Mouse (Mus musculus): ENCODE measurements at regions not wholly inside any gene's neighbourhood (a gene's known extent, or its start where the extent isn't known, plus 50 kb on each side); places are given as distances from the start of the nearest gene placed in this dataset.

- Histone ChIP-seq H3K27ac (0 out of 2 replicates have a peak overlapping the region, but pooled peaks have one; percentile 1), H3K9ac (no peak overlapping the region), H3K4me2 (no peak overlapping the region), H3K4me1 (peaks cover 33% of the 10 kb centered on the region), H3K9me3 (no peaks in the 10 kb centered on the region), H3K4me3 (replicated peaks) (no peak overlapping the region), H3K27me3 (no peaks in the 10 kb centered on the region), H3K36me3 (replicated peaks) (peaks cover 13% of the 10 kb centered on the region)
- 52% methylated on average over 6 of the region's 6 CpGs for WGBS
- no peak for ATAC-seq (ENCODE audit: low FRiP score)
Observed at GRCm38 (mm10) chr9:41391591-41392320, 230.3 kb upstream of the Ubash3b start.

DNA sequence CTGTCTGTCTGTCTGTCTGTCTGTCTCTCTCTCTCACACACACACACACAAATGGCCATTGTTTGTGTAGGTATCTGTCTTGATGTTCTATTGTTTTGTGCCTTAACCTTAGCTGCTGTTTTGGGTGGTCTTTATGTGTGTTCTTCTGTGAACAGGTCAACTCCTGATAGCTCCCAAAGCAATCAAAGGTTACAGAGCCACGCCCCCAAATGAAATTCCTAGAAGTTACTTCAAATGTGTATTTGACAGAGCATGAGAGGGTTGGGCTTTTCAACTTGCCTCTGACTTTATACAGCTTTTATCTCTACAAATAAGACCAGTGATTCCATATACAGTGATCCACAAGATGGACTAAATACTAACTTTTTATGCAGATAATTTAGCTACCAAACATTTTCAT, 217.8 kb upstream of the Ubash3b start:
- H3K9me3 ChIP-seq, result no peaks in the 10 kb centered on the region
- ATAC-seq (ENCODE audit: low FRiP score), result no peak
- peak overlapping the region; percentile 68 for H3K4me2 ChIP-seq
- peak overlapping the region; percentile 20 for H3K4me3 ChIP-seq (replicated peaks)
- no peaks in the 10 kb centered on the region for H3K27me3 ChIP-seq
- no peaks in the 10 kb centered on the region for H3K36me3 ChIP-seq (replicated peaks)
- H3K4me1 ChIP-seq, result peaks cover 69% of the 10 kb centered on the region
- H3K9ac ChIP-seq, result peak overlapping the region; percentile 55; the same call in 1 of the 2 replicates
- 69% methylated on average over 1 of the region's 1 CpGs for WGBS
- peak overlapping the region; percentile 96 for H3K27ac ChIP-seq

- Histone ChIP-seq H3K36me3 (replicated peaks) (no peaks in the 10 kb centered on the region), H3K9ac (peak overlapping the region; percentile 55), H3K4me2 (peak overlapping the region; percentile 68), H3K4me3 (replicated peaks) (peak overlapping the region; percentile 20), H3K27me3 (no peaks in the 10 kb centered on the region), H3K9me3 (no peaks in the 10 kb centered on the region), H3K4me1 (peaks cover 67% of the 10 kb centered on the region), H3K27ac (peak overlapping the region; percentile 96)
- peak; percentile 60 for ATAC-seq (ENCODE audit: low FRiP score)
- WGBS, result 8% methylated on average over 10 of the region's 10 CpGs
Observed at GRCm38 (mm10) chr9:41378627-41379231, 217.2 kb upstream of the Ubash3b start.

DNA sequence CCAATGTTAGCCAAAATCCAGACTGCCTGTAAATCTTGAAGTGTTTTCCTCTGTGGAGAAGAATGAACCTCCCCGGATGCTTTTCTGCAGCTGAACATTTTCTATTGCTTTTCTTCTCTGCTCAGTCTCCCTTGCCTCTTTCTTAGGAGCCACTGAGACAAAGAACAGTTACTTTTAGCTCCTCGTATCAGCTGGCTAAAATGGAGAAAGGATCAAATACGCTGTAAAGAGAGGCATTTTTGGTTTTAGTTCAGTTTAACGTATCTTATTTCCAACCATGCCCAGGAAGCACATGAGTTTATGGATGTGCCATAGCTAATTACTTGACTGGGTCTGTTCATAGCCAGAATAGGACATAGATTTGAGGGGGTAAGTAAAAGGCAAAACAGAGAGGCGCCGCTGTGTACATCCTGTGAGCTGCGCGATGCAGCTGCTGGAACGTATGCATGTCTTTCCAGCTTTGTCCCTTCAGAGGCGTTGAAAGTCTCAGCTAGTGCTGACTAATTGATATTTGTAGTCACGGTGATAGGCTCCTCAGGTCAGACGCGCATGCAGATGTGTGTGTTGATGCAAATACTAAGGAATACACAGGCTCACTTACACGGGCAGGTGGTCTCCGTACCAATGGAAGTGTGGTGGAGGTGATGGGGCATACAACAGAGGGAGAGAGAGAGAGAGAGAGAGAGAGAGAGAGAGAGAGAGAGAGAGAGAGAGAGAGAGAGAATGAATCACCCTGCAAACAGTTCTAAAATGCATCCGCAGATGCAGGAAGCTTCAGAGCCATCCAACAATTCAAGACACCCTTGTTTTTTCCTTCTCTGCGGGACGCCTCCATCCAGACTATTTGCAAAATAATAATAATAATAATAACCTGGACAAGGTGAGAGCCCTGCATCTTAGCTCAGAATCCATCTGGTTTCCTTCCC, 216.5 kb upstream of the Ubash3b start:
- Histone ChIP-seq H3K9ac (peak overlapping the region; percentile 55), H3K9me3 (no peaks in the 10 kb centered on the region), H3K27me3 (no peaks in the 10 kb centered on the region), H3K4me1 (peaks cover 66% of the 10 kb centered on the region), H3K4me2 (peak overlapping the region; percentile 68), H3K27ac (peak overlapping the region; percentile 96), H3K4me3 (replicated peaks) (peak overlapping the region; percentile 20), H3K36me3 (replicated peaks) (no peaks in the 10 kb centered on the region)
- peak; percentile 52 for ATAC-seq (ENCODE audit: low FRiP score)
- WGBS, result 20% methylated on average over 18 of the region's 18 CpGs

DNA sequence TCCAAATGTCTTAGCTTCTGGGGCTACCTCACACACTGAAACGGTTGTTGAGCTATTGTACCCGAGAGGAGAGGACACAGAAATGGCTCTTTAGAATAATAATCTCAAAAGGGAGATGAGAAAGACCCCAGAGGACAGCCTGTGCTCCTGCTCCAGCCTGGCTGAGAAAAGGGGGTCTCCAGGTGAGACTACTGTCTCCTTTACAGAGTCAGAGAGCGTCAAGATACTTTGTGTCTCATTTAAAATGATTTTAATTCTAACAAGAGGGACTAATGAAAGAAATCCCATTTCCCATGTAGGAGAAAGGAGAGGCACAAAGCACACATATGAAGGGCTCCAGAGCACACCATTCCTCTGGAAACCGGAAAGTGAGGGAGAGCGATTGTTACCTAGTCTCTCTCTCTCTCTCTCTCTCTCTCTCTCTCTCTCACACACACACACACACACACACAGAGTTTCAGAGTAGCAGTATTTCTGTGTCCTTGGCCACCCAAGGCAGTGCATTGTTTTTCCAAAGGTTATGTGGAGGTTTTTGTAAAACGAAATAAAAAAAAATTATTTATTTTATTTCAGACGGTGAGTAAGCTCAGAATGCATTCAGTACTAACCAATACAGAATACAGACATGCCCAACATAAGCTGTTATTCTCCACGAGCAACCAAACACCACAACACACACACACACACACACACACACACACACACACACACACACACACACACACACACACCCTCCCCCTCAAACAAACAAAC, 215.6 kb upstream of the Ubash3b start:
- no peak for ATAC-seq (ENCODE audit: low FRiP score)

GRCm38 (mm10) chr9:41375984-41376651, 214.6 kb upstream of the Ubash3b start:
- Histone ChIP-seq H3K27me3 (no peaks in the 10 kb centered on the region), H3K4me1 (peaks cover 66% of the 10 kb centered on the region), H3K9me3 (no peaks in the 10 kb centered on the region), H3K9ac (peak overlapping the region; percentile 55), H3K4me3 (replicated peaks) (peak overlapping the region; percentile 36), H3K4me2 (peak overlapping the region; percentile 68), H3K27ac (peak overlapping the region; percentile 96), H3K36me3 (replicated peaks) (no peaks in the 10 kb centered on the region)
- 6% methylated on average over 24 of the region's 24 CpGs for WGBS
- no peak; the same call in 1 of the 2 replicates for ATAC-seq (ENCODE audit: low FRiP score)

More for the DNA sequence above, 215.6 kb upstream of the Ubash3b start:
- Histone ChIP-seq H3K27me3 (no peaks in the 10 kb centered on the region), H3K4me2 (peak overlapping the region; percentile 68), H3K9me3 (no peaks in the 10 kb centered on the region), H3K36me3 (replicated peaks) (no peaks in the 10 kb centered on the region), H3K4me3 (replicated peaks) (peak overlapping the region; percentile 36), H3K27ac (peak overlapping the region; percentile 96), H3K9ac (peak overlapping the region; percentile 55), H3K4me1 (peaks cover 66% of the 10 kb centered on the region)
- 25% methylated on average over 8 of the region's 8 CpGs for WGBS

DNA sequence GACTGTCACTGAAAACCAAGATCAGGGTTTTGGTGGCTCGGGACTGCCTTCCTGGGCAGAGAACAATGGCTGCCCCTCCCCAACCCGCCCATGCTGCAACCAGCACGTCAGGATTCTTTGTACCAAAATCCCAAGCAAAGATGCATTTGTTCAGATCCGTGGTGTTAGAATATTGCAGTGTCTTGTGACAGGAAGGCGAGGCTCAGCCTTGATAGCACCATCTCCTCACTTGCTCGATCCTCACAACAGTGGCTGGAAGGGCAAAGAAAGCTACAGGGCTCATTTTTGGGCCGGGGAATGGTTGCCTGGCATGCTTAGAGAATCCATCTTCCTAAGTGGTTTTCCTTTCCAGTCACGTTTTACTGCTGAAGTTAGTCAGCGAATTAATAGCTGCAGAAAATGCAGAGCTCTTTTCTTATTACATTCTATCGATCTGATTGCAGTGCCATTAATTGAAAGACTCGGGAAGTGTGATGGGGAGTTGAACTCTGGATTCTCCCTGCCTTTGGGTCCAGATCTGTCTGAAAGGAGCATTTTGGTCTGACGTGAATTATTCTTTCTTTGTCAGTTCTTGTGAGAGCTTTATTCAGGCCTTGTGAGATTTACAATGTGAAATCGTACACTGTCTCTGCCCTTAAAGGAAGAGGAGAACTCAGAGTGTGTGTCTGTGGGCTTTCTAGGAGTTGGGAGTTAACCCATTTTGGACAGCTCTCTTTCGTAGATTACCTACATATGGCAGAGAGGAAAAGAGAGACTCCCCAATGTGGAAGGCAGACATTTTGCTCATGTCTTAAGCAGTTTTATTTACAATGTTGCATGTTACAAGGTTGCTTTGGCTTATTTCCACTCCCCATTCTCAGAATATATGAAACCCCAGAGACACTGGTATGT, 213.3 kb upstream of the Ubash3b start:
- no peak overlapping the region; the same call in 1 of the 2 replicates for H3K9ac ChIP-seq
- no peaks in the 10 kb centered on the region for H3K9me3 ChIP-seq
- 28% methylated on average over 14 of the region's 14 CpGs for WGBS
- H3K4me3 ChIP-seq (replicated peaks), result no peak overlapping the region
- H3K4me1 ChIP-seq, result peaks cover 56% of the 10 kb centered on the region
- H3K36me3 ChIP-seq (replicated peaks), result no peaks in the 10 kb centered on the region
- 0 out of 2 replicates have a peak, but pooled peaks have one; percentile 12 for ATAC-seq (ENCODE audit: low FRiP score)
- H3K27me3 ChIP-seq, result no peaks in the 10 kb centered on the region
- H3K27ac ChIP-seq, result peak overlapping the region; percentile 83
- peak overlapping the region; percentile 34 for H3K4me2 ChIP-seq

DNA sequence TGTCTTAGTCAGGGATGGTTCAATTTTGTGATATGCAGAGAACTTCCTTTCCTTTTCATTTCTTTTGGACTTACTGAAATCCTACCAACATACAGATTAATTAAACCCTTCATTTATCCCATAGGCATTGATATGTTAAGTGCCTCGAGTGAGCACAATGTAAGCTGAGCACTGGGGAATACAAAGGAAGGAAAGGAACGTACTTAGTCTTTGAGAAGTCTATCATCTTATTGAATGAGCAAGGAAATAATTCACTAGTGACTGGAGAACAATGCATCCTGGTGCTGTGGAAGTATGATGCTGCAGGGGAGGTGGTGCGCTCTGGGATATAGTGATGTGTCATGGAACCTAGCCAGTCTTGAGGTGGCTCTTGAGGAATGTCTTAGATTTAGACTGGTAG, 204.9 kb upstream of the Ubash3b start:
- no peak overlapping the region for H3K4me3 ChIP-seq (replicated peaks)
- H3K27ac ChIP-seq, result no peak overlapping the region
- H3K9ac ChIP-seq, result no peak overlapping the region
- H3K36me3 ChIP-seq (replicated peaks), result no peaks in the 10 kb centered on the region
- no peak for ATAC-seq (ENCODE audit: low FRiP score)
- 21% methylated on average over 3 of the region's 3 CpGs for WGBS
- no peak overlapping the region for H3K4me2 ChIP-seq
- peaks cover 5% of the 10 kb centered on the region; the same call in 1 of the 2 replicates for H3K27me3 ChIP-seq
- peaks cover 31% of the 10 kb centered on the region for H3K4me1 ChIP-seq
- no peaks in the 10 kb centered on the region for H3K9me3 ChIP-seq

DNA sequence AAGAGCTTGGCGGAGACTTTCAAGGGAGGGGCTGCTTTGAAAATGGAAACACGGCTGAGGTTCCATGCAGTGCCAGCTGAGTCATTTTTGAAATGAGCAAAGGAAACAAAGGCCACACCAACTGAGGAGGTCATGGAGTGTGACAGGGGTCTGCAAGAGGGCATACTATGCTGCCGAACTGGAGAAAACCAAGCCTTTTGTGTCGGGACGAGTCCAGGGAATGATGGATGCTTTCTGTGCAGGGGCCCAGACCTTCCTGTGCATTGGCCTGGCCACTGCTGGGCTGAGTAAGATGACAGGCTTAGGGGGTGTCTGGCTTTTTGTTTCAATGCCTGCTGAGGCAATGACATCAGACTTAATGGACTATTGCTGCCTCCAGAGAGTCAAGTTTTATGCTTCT, 203.8 kb upstream of the Ubash3b start:
- no peak overlapping the region for H3K4me2 ChIP-seq
- no peak overlapping the region for H3K4me3 ChIP-seq (replicated peaks)
- 13% methylated on average over 5 of the region's 5 CpGs for WGBS
- H3K9me3 ChIP-seq, result no peaks in the 10 kb centered on the region
- ATAC-seq (ENCODE audit: low FRiP score), result peak; percentile 57; the same call in 1 of the 2 replicates
- no peak overlapping the region for H3K9ac ChIP-seq
- H3K27me3 ChIP-seq, result peaks cover 5% of the 10 kb centered on the region; the same call in 1 of the 2 replicates
- H3K36me3 ChIP-seq (replicated peaks), result no peaks in the 10 kb centered on the region
- H3K4me1 ChIP-seq, result peaks cover 31% of the 10 kb centered on the region
- H3K27ac ChIP-seq, result peak overlapping the region; percentile 65

DNA sequence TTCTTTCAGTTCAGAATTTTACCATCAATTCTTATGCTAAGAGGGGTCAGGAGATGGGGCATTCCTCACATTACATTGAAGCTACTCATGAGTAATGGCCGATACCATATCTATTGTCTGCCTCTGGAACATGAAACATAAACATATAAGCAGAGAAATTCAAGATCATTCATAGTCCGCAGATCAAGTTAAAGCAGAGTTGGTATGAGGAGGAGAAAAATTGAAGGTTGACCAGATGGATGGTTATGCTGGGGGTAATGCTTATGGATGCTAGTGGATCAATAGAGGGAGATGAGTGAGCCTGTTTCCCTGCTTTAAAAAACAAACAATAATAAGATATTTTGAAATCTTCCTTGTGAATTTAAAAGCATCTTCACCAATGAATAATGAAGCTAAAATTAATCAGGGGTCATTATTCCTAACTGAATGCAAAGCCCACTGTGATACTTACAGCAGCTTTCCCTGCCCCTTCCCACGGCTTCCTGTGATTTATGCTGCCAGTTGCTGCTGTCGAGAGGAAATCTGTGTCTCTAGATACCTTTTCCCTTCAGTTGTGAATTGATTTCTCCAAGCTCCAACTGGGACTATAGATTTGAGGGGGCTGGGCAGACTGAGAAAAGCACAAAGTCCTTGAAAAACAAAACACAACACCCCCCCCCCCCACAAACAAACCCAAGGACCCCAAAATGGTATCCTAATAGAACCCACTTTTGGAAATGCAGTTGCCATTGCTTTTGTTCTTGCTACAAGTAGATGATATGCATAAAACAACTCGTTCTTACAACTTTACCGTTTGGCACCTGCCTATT, 203.1 kb upstream of the Ubash3b start:
- H3K9me3 ChIP-seq, result no peaks in the 10 kb centered on the region
- H3K36me3 ChIP-seq (replicated peaks), result no peaks in the 10 kb centered on the region
- no peak overlapping the region for H3K4me3 ChIP-seq (replicated peaks)
- H3K9ac ChIP-seq, result no peak overlapping the region
- H3K27ac ChIP-seq, result peak overlapping the region; percentile 65
- H3K4me2 ChIP-seq, result no peak overlapping the region
- no peak for ATAC-seq (ENCODE audit: low FRiP score)
- peaks cover 5% of the 10 kb centered on the region; the same call in 1 of the 2 replicates for H3K27me3 ChIP-seq
- H3K4me1 ChIP-seq, result peaks cover 31% of the 10 kb centered on the region
- 41% methylated on average over 6 of the region's 6 CpGs for WGBS

All from forebrain, embryonic 12.5 days (tissue).